Mouse (Mus musculus) kidney, adult 9 months (tissue): ENCODE measurements around the gene Cybrd1.

Experiments used
- DNase-seq: peaks from one replicate; pipeline ENCODE4 v3.0.0; 2022

The Cybrd1 gene

DNA sequence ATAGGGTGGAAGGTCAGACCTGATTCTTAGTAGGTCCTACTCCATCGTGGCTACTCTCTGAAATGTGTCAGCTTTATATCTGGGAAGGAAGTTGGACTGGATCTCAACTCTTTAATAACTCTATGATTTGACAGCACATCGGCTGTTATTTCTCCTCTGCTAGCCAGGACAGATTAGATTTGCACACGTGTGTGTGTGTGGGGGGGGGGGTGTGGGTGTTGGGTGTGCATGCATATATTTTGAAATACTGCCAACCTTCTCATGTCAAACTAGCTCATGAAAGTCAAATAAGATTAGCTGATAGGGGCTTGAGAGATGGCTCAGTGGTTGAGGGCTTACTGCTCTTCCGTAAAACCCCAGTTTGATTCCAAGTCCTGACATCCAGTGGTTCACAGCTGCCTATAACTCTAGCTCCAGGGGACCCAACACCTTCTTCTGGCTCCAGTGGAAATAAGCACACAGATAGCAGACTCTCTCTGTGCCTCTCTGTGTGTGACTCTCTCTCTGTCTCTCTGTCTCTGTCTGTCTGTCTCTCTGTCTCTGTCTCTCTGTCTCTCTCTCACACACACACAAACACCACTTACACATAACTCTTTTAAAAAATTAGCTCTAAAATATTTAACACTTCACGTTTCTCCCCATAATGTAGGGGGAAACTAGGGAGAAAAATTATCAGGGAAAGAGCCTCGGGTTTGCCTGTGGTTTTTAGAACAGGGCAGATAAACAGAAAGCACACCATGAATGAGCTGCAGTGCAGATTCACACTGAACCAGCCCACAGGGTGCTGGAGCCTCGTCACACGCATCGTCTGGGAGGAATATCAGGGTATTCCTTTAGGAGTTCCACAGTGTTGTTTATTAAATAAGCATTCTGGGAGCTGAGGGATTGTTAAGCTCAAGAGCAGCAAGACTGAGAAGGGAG, 58.9 kb downstream of the Cybrd1 start:
- no peak for DNase-seq

DNA sequence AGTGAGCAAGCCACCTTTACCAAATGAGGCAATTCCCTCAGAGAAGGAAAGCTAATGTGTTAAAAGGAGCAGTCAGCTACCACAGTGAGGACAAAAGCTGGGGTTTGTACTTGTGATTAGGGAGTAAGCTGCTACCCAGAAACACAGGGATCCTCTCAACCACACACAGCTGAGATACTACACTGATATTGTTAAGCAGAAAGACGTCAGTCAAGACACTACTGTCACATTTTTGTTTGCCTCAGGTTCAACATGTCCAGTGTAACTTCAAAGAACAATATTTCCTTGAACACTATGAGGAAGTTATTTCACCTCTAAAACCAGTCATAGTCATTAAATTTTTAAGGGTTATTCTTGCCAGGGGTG, 59.5 kb downstream of the Cybrd1 start:
- no peak for DNase-seq

- DNase-seq: no peak
Observed at GRCm38 (mm10) chr2:71177760-71178159, 60.0 kb downstream of the Cybrd1 start.

DNA sequence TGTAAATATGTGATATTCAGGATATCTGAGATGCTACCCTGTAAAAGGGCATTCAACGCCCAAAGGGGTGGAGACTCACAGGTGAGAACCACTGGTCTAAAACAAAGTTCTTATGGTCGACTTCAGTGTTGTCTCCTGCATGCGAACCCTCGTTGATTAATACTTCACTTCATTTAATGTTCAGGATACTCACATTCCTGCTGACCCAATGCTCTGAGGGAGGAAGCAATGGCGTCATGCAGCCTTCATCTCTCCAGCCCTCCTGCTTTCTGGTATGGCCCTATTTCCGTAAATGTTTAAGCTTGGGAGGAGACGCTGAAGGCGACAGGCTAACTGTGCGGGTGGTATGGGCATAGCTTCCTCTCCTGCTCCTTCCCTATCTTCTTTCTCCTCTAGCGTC, 62.0 kb downstream of the Cybrd1 start:
- no peak for DNase-seq

GRCm38 (mm10) chr2:71180566-71181217, 63.0 kb downstream of the Cybrd1 start:
- DNase-seq: no peak

- no peak for DNase-seq
Observed at GRCm38 (mm10) chr2:71187950-71188349, 70.2 kb downstream of the Cybrd1 start.

DNA sequence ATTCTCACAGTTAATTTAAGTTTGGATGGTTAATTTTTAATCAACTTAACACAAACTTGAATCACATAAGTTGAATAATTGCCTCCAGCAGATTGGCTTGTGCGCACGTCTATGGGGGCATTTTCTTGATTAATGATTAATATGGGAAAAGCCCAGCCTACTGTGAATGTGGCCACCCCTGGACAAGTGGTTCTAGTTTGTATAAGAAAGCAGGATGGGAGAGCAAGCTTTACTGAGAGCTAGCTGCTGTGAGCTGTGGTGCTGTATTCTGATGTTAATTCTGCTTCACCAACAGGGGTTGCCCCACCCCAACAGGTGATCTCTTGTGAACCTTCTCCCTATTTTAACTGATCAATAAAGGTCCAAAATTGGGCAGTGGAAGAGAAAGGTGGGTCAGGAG, 71.1 kb downstream of the Cybrd1 start:
- peak; percentile 83 for DNase-seq

DNA sequence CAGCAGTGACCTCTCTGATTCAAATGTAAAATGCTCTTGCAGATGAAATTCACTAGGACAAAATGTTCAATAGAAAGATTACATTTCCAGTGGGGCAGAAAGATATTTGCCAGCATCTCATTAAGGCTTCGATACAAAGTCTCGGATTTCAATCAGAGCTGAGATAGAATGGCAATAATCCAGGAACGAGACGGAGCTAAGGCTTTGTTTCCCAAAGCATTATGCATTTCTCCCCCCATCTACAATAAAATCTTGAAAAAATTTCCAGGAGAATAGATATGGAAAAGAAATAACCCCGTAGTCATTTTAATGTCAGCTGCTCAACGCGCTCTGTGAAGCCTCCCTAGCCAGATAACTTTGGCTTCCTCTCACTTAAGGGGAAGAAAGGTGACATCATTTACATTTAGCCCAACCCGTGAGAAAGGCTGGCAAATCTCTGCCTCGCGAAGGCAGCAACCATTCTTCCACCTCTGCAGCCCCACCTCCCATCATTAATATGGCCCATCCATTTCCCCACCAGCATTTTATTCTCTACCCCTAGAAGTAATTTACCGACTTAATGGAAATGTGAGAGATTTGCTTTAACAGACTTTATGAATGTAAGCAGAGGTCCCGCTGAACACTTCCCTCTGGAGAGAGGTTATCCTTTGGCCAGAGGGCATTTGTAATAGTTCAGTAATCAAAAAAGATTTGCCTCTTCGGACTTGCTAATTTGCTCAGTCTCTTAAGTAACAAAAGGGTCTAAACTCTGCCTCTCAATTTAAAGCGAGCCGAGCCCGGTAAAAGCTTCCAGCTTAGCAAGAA, 73.9 kb downstream of the Cybrd1 start:
- peak; percentile 20 for DNase-seq

- no peak for DNase-seq
Observed at GRCm38 (mm10) chr2:71192195-71192807, 74.6 kb downstream of the Cybrd1 start.
